Mouse (Mus musculus): ENCODE measurements around the gene Olfr17. TPM values are rescaled to one million over a fixed set of nuclear protein-coding genes. Genes with fewer than 3 reads are reported as not detected.
"Not testable (repeated sequence)": the region's sequence is repeated elsewhere in the genome, so short reads cannot be mapped to it uniquely, and the experiment has no call there.

Gene Olfr17
- not detected in 2 replicates for total RNA-seq (2015)
- not detected in 2 replicates for total RNA-seq (2017)

GRCm38 (mm10) chr7:107092920-107093319 is at the start of gene Olfr17:
Gene Olfr17, plus strand, starts transcription at chr7:107093220.
- ATAC-seq (ENCODE audit: poor library complexity, severe bottlenecking), result no peak

DNA sequence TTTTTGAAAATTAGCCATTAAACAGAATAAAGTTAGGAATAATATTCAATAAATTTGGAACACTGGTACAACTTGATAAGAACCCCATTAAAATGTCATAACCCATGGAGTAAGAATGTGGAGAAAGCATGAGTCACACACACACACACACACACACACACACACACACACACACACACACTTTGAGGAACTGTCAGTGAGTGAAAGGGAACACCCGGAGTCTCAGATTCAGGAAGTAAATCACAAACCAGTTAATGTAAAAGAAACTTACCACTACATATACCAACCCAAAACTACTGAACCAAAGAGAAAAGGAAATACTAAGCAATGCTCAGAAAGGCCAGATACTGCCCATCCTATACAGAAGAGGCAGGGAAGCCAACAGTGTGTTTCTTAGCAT is 48.6 kb upstream of the Olfr17 start:
- ATAC-seq (ENCODE audit: poor library complexity, severe bottlenecking), result peak; percentile 77

- ATAC-seq (ENCODE audit: poor library complexity, severe bottlenecking), result peak; percentile 61
Measured at GRCm38 (mm10) chr7:107045833-107046232, 47.2 kb upstream of the Olfr17 start.

DNA sequence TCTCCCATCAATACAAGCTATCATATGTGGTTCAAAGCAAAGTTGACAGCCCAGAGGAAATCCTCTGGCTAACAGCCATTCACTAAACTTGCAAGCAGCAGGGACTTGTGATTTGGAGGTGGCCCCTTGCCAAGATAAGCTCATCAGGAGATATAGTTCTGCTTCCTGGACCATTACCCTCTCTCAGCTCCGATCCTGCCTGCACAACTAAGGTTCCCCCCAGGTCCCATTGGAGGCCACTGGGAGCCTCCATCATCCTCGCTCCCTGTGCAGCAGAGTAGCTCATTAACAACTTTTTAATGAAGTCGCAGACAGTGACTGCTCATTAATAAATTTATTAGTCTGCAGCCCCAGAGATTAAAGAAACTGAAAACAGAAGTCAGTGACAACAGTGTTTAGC is 45.4 kb upstream of the Olfr17 start:
- ATAC-seq (ENCODE audit: poor library complexity, severe bottlenecking), result peak; percentile 23

- no peak for ATAC-seq (ENCODE audit: poor library complexity, severe bottlenecking)
Measured at GRCm38 (mm10) chr7:107070681-107071080, 22.3 kb upstream of the Olfr17 start, which contains the start of gene Olfr714. Gene Olfr714, plus strand, starts transcription at chr7:107070981.

DNA sequence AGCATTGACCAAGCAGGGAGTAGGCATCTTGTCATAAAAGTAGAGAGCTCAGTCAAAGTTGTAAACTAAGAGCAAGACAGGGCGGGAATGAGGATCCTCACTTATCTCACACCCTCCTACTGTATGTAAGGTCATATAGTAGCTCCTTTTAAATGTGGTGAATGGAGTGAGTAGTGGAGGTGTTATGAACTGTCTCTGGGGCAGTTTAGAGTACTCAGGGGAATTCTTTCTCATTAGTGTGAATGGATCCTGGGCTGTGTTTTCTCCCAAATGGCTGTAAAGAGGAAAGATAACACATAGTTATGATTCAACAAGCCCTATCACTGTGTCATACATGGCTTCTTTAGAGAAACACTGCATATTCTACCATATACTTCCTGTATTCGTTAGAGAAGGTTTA is 17.2 kb downstream of the Olfr17 start, which contains the start of gene Olfr715b:
Gene Olfr715b, minus strand, starts transcription at position 101 of the 400 bp plus-strand sequence.
- not testable (repeated sequence) for ATAC-seq (ENCODE audit: poor library complexity, severe bottlenecking)

GRCm38 (mm10) chr7:107130983-107131382 is 38.0 kb downstream of the Olfr17 start, which contains the start of gene Olfr715:
Gene Olfr715, minus strand, starts transcription at chr7:107131083.
- not testable (repeated sequence) for ATAC-seq (ENCODE audit: poor library complexity, severe bottlenecking)

GRCm38 (mm10) chr7:107138027-107138426 is 45.0 kb downstream of the Olfr17 start, which contains the start of gene Olfr716:
Gene Olfr716, plus strand, starts transcription at chr7:107138327.
- not testable (repeated sequence) for ATAC-seq (ENCODE audit: poor library complexity, severe bottlenecking)

Other genes with a start within 250 kb of the Olfr17 start
- not detected in 2 replicates for gene Olfr703, start 249.9 kb upstream of the Olfr17 start, total RNA-seq (2015)
- gene Olfr703, start 249.9 kb upstream of the Olfr17 start, total RNA-seq (2017), result not detected in 2 replicates
- not detected in 2 replicates for gene Olfr704, start 230.0 kb upstream of the Olfr17 start, total RNA-seq (2015)
- gene Olfr704, start 230.0 kb upstream of the Olfr17 start, total RNA-seq (2017), result not detected in 2 replicates
- gene Olfr705, start 216.3 kb upstream of the Olfr17 start, total RNA-seq (2015), result not detected in 2 replicates
- gene Olfr705, start 216.3 kb upstream of the Olfr17 start, total RNA-seq (2017), result not detected in 2 replicates
- not detected in 2 replicates for gene Olfr706, start 205.1 kb upstream of the Olfr17 start, total RNA-seq (2015)
- not detected in 2 replicates for gene Olfr706, start 205.1 kb upstream of the Olfr17 start, total RNA-seq (2017)
- gene Olfr707, start 192.0 kb upstream of the Olfr17 start, total RNA-seq (2015), result not detected in 2 replicates
- gene Olfr707, start 192.0 kb upstream of the Olfr17 start, total RNA-seq (2017), result not detected in 2 replicates
- gene Olfr1532-ps1, start 185.2 kb upstream of the Olfr17 start, total RNA-seq (2015), result not detected in 2 replicates
- not detected in 2 replicates for gene Olfr1532-ps1, start 185.2 kb upstream of the Olfr17 start, total RNA-seq (2017)
- not detected in 2 replicates for gene Olfr709-ps1, start 161.0 kb upstream of the Olfr17 start, total RNA-seq (2015)
- not detected in 2 replicates for gene Olfr709-ps1, start 161.0 kb upstream of the Olfr17 start, total RNA-seq (2017)
- gene Olfr710, start 144.9 kb upstream of the Olfr17 start, total RNA-seq (2015), result not detected in 2 replicates
- gene Olfr710, start 144.9 kb upstream of the Olfr17 start, total RNA-seq (2017), result not detected in 2 replicates
- gene Olfr6, start 129.3 kb upstream of the Olfr17 start, total RNA-seq (2015), result not detected in 2 replicates
- gene Olfr6, start 129.3 kb upstream of the Olfr17 start, total RNA-seq (2017), result not detected in 2 replicates
- not detected in 2 replicates for gene Olfr711, start 117.8 kb upstream of the Olfr17 start, total RNA-seq (2015)
- gene Olfr711, start 117.8 kb upstream of the Olfr17 start, total RNA-seq (2017), result not detected in 2 replicates
- not detected in 2 replicates for gene Olfr2, start 87.1 kb upstream of the Olfr17 start, total RNA-seq (2015)
- gene Olfr2, start 87.1 kb upstream of the Olfr17 start, total RNA-seq (2017), result under 0.01 TPM in 1 of 2 replicates, not detected in the other
- not detected in 2 replicates for gene Olfr713, start 62.0 kb upstream of the Olfr17 start, total RNA-seq (2015)
- not detected in 2 replicates for gene Olfr713, start 62.0 kb upstream of the Olfr17 start, total RNA-seq (2017)
- gene Olfr714, start 22.2 kb upstream of the Olfr17 start, total RNA-seq (2015), result not detected in 2 replicates
- gene Olfr714, start 22.2 kb upstream of the Olfr17 start, total RNA-seq (2017), result not detected in 2 replicates
- gene Olfr715b, start 17.1 kb downstream of the Olfr17 start, total RNA-seq (2015), result not detected in 2 replicates
- not detected in 2 replicates for gene Olfr715b, start 17.1 kb downstream of the Olfr17 start, total RNA-seq (2017)
- not detected in 2 replicates for gene Olfr715, start 37.9 kb downstream of the Olfr17 start, total RNA-seq (2015)
- gene Olfr715, start 37.9 kb downstream of the Olfr17 start, total RNA-seq (2017), result not detected in 2 replicates
- gene Olfr716, start 45.1 kb downstream of the Olfr17 start, total RNA-seq (2015), result not detected in 2 replicates
- gene Olfr716, start 45.1 kb downstream of the Olfr17 start, total RNA-seq (2017), result 0.07 TPM in 1 of 2 replicates, not detected in the other
- gene Nlrp14, start 73.8 kb downstream of the Olfr17 start, total RNA-seq (2015), result not detected in 2 replicates
- not detected in 2 replicates for gene Nlrp14, start 73.8 kb downstream of the Olfr17 start, total RNA-seq (2017)
- not detected in 2 replicates for gene Rbmxl2, start 116.2 kb downstream of the Olfr17 start, total RNA-seq (2015)
- gene Rbmxl2, start 116.2 kb downstream of the Olfr17 start, total RNA-seq (2017), result not detected in 2 replicates